Mouse (Mus musculus) neural tube, embryonic 15.5 days (tissue): ENCODE measurements around the gene Fam131b. TPM values are rescaled to one million over a fixed set of nuclear protein-coding genes. Genes with fewer than 3 reads are reported as not detected.

Source experiments
- ATAC-seq: fragments of 200-750 bp; cut with Nextera tagmentation; 2 replicates; pipeline ENCODE4 v1.8.0; 2017; ENCODE audit warnings: mild to moderate bottlenecking, moderate TSS enrichment, moderate library complexity; ENCODE audit not compliant: low FRiP score
- H3K27ac ChIP-seq: fragments of 300-500 bp; sonication (generic); replicated peaks from 2 replicates; pipeline ENCODE4 v1.5.1; 2015; ENCODE audit warnings: mild to moderate bottlenecking, inconsistent platforms
- H3K27me3 ChIP-seq: fragments of 300-500 bp; sonication (generic); replicated peaks from 2 replicates; pipeline ENCODE4 v1.6.1; 2015; ENCODE audit warnings: inconsistent platforms
- H3K36me3 ChIP-seq: fragments of 300-500 bp; sonication (generic); 2 replicates; pipeline ENCODE4 v1.6.1; 2015; ENCODE audit warnings: inconsistent platforms
- H3K4me1 ChIP-seq: fragments of 300-500 bp; sonication (generic); 2 replicates; pipeline ENCODE4 v1.6.1; 2015; ENCODE audit warnings: inconsistent platforms
- H3K4me2 ChIP-seq: fragments of 300-500 bp; sonication (generic); 2 replicates; pipeline ENCODE4 v1.6.1; 2015; ENCODE audit warnings: inconsistent platforms, mild to moderate bottlenecking, moderate library complexity
- H3K4me3 ChIP-seq: fragments of 300-500 bp; sonication (generic); replicated peaks from 2 replicates; pipeline ENCODE4 v1.5.1; 2015; ENCODE audit warnings: mild to moderate bottlenecking, inconsistent platforms
- H3K9ac ChIP-seq: fragments of 300-500 bp; sonication (generic); replicated peaks from 2 replicates; pipeline ENCODE4 v1.6.1; 2015; ENCODE audit warnings: mild to moderate bottlenecking, inconsistent platforms
- H3K9me3 ChIP-seq: fragments of 300-500 bp; sonication (generic); replicated peaks from 2 replicates; pipeline ENCODE4 v1.6.1; 2016; ENCODE audit warnings: inconsistent platforms
- WGBS: fragments of 180-500 bp; shearing (Covaris S2); methylation state at CpG from one replicate; pipeline ENCODE4 v1.1.7; 2015; ENCODE audit warnings: mixed read lengths; 5-methylcytosine and 5-hydroxymethylcytosine counted together
- polyA plus RNA-seq: library from polyadenylated mRNA; unstranded; fragments of >200 nt; fragmentation: Nextera tagmentation; extraction: Ambion mirVana; gene quantifications from 2 replicates; pipeline ENCODE4 v1.2.1, GENCODE M21; 2015

Fam131b gene
- polyA plus RNA-seq, 1 experiment from 2014 or later: 8.2 TPM

GRCm38 (mm10) chr6:42362974-42363373 is 38.5 kb upstream of the Fam131b start:
- H3K27ac ChIP-seq: no peak overlapping the region
- 0 out of 2 replicates have a peak, but pooled peaks cover 4% of the 10 kb centered on the region for H3K4me1 ChIP-seq
- no peak for ATAC-seq
- no peak overlapping the region for H3K9ac ChIP-seq
- no peak overlapping the region for H3K4me3 ChIP-seq
- H3K36me3 ChIP-seq: peaks cover 25% of the 10 kb centered on the region
- H3K4me2 ChIP-seq: no peak overlapping the region
- 63% methylated on average over 3 of the region's 3 CpGs for WGBS
- no peaks in the 10 kb centered on the region for H3K27me3 ChIP-seq
- H3K9me3 ChIP-seq: no peaks in the 10 kb centered on the region

DNA sequence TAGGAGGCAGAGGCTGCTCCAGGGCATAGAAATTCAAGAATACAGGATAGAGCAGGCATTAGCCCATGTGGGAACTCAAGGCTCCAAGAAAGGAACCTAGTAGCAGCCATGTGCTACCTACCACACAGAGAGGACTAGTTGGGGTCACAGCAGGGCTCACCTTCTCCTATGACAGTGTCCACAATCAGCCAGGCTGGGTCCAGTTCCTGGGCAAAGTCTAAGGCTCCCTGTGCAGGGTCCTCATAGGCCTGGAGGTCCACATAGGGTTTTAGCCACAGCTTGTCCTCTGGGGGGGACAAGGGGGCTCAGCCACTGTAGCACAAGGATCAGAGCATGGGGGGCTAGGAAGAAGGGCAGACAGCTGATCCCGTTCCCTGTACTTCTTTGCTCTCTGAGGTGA is 38.1 kb upstream of the Fam131b start:
- H3K9ac ChIP-seq: no peak overlapping the region
- H3K36me3 ChIP-seq: peaks cover 30% of the 10 kb centered on the region
- no peak overlapping the region for H3K4me2 ChIP-seq
- H3K4me3 ChIP-seq: no peak overlapping the region
- 86% methylated on average over 1 of the region's 1 CpGs for WGBS
- H3K4me1 ChIP-seq: 0 out of 2 replicates have a peak, but pooled peaks cover 4% of the 10 kb centered on the region
- no peaks in the 10 kb centered on the region for H3K27me3 ChIP-seq
- no peaks in the 10 kb centered on the region for H3K9me3 ChIP-seq
- H3K27ac ChIP-seq: no peak overlapping the region
- no peak for ATAC-seq

GRCm38 (mm10) chr6:42362074-42362473 is 37.6 kb upstream of the Fam131b start:
- no peaks in the 10 kb centered on the region for H3K9me3 ChIP-seq
- WGBS: 71% methylated on average over 1 of the region's 1 CpGs
- H3K4me1 ChIP-seq: 0 out of 2 replicates have a peak, but pooled peaks cover 4% of the 10 kb centered on the region
- no peak overlapping the region for H3K27ac ChIP-seq
- H3K4me3 ChIP-seq: no peak overlapping the region
- no peak for ATAC-seq
- H3K36me3 ChIP-seq: peaks cover 34% of the 10 kb centered on the region
- no peak overlapping the region for H3K9ac ChIP-seq
- no peaks in the 10 kb centered on the region for H3K27me3 ChIP-seq
- H3K4me2 ChIP-seq: no peak overlapping the region

DNA sequence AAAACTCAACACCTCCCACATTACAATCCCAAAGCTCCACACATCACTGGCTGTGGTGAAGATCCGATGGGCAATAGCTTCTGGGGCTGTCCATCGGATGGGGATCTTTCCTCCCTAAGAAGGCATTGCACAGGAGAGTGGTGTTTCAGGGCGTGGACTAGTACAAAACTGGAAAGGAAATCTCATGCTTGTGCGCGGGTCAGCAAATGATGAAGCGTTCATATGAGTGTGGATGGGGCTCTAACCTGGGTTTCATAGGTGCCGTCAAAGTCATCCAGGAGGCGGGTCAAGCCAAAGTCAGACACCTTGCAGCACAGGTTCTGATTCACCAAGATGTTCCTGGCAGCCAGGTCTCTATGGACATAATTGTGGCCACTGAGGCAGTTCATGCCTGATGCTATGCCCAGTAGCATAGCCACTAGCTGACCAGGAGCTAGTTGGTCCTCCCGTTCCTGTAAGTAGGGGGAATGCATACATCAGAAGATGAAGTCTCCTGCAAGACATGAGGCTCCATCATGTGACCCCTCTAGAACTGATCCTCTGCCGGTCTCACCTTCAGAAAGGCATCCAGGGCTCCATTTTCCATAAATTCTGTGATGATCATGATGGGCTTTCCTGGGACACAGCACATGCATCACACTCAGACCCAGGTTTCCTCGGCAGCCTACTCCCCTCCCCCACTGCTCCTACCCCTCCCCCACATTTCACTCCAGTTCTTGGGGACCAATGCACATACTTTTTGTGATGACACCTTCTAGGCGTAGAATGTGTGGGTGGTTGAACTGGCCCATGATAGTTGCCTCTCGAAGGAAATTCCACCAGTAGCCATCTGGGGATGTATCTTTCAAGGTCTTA is 36.8 kb upstream of the Fam131b start:
- H3K27me3 ChIP-seq: no peaks in the 10 kb centered on the region
- H3K27ac ChIP-seq: no peak overlapping the region
- no peak for ATAC-seq
- no peak overlapping the region for H3K4me3 ChIP-seq
- no peak overlapping the region for H3K4me2 ChIP-seq
- no peak overlapping the region for H3K9ac ChIP-seq
- H3K36me3 ChIP-seq: peaks cover 42% of the 10 kb centered on the region
- WGBS: 93% methylated on average over 13 of the region's 13 CpGs
- no peaks in the 10 kb centered on the region for H3K9me3 ChIP-seq
- 0 out of 2 replicates have a peak, but pooled peaks cover 4% of the 10 kb centered on the region for H3K4me1 ChIP-seq

DNA sequence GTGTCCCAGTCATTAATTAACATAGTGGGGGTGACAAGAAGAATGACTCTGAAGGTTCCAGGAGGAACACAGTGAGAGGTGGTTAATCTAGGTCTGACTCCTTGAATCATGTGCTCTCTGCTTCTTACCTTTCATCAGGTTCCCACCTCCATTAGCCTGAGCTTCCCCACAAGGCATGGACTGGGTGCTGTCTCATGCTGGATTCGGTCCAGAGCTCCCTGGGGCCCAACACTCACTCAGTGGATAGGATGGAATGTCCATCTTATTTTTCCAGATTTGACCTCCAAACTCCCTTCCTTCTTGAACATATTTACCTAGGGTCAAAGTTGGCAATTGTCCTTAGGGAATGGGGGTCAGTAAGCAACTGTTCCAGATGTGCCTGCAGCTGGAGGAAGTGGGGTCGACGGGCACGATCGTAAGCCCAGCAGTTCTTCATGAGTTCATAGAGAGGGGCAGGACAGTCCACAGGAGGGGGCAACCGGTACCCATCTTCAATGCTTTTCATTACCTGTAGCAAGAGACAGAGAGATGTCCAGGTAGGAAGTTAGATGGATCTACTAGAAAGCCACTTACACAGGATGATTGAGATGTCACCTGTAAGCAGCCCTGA is 35.9 kb upstream of the Fam131b start:
- no peak overlapping the region for H3K4me2 ChIP-seq
- H3K36me3 ChIP-seq: peaks cover 49% of the 10 kb centered on the region
- no peak for ATAC-seq
- H3K4me1 ChIP-seq: 0 out of 2 replicates have a peak, but pooled peaks cover 4% of the 10 kb centered on the region
- H3K9ac ChIP-seq: no peak overlapping the region
- H3K9me3 ChIP-seq: no peaks in the 10 kb centered on the region
- H3K4me3 ChIP-seq: no peak overlapping the region
- H3K27me3 ChIP-seq: no peaks in the 10 kb centered on the region
- WGBS: 95% methylated on average over 6 of the region's 6 CpGs
- H3K27ac ChIP-seq: no peak overlapping the region

DNA sequence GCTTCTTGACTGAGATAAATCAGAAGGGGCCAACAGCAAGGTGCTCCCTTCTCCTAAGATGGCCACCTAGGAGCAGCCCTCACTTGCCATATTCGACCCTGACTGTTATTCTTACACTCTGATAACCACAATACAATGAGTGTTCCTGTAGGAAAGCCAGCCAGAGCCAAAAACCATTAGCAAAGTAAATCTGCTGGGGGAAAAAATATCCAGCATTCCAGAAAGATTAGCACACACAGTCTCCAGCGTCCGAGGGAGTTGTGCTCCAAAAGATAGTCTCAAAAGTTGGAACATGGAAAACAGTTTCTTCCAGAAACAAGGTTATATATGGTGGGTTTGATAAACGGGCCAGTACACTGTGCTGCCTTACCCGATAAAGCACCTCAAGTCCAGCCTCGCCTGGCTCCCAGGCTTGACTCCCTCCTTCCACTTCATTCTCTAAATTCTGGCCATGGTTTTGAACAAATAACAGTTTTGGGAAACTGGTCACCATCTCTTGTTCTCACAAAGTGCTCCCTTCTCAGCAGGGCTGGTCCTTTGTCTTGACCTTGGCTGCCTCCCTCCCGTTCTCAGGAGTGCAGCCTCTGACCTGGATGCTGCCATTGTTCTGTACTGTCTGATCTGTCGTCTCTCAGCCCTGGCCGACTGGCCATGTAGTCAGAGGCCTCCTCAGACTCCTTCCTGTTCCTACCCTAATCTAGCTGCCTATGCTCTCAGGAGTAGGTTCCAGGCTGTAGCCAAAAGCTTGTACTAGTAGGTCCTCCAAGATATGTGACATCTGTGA is 35.1 kb upstream of the Fam131b start:
- Histone ChIP-seq H3K9me3 (no peaks in the 10 kb centered on the region), H3K4me1 (peaks cover 6% of the 10 kb centered on the region), H3K4me2 (no peak overlapping the region), H3K9ac (no peak overlapping the region), H3K36me3 (peaks cover 49% of the 10 kb centered on the region), H3K4me3 (no peak overlapping the region), H3K27ac (no peak overlapping the region), H3K27me3 (no peaks in the 10 kb centered on the region)
- WGBS: 74% methylated on average over 9 of the region's 9 CpGs
- ATAC-seq: no peak

GRCm38 (mm10) chr6:42358901-42359300 is 34.5 kb upstream of the Fam131b start:
- Histone ChIP-seq H3K4me3 (no peak overlapping the region), H3K4me1 (peaks cover 12% of the 10 kb centered on the region), H3K27me3 (no peaks in the 10 kb centered on the region), H3K4me2 (no peak overlapping the region), H3K9ac (no peak overlapping the region), H3K36me3 (peaks cover 49% of the 10 kb centered on the region), H3K9me3 (no peaks in the 10 kb centered on the region), H3K27ac (no peak overlapping the region)
- no peak for ATAC-seq
- WGBS: 92% methylated on average over 12 of the region's 12 CpGs

DNA sequence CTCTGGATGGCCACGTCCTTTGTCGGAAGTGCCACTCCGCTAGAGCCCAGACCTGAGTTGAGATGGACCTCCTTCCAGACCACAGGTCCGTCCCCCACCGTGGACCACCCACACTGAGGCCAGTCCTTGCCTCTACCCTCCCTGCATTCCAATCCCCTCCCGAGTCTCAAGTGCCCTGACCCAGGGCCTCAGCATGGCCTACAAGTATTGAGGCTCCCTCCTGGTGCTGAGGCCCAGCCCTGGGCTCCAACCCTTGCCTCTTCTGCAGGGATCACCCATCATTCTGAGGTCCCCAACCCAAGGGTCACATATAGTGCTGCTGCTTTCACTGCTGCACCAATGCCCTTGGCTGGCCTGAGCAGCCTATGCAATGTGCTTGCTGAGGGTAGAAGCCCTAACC is 33.5 kb upstream of the Fam131b start:
- Histone ChIP-seq H3K4me2 (no peak overlapping the region), H3K9me3 (no peaks in the 10 kb centered on the region), H3K27me3 (no peaks in the 10 kb centered on the region), H3K27ac (no peak overlapping the region), H3K4me1 (peaks cover 21% of the 10 kb centered on the region), H3K4me3 (no peak overlapping the region), H3K9ac (no peak overlapping the region), H3K36me3 (peaks cover 49% of the 10 kb centered on the region)
- WGBS: 39% methylated on average over 6 of the region's 6 CpGs
- no peak for ATAC-seq

- no peak overlapping the region for H3K27ac ChIP-seq
- no peak overlapping the region for H3K4me3 ChIP-seq
- peaks cover 25% of the 10 kb centered on the region for H3K4me1 ChIP-seq
- no peaks in the 10 kb centered on the region for H3K9me3 ChIP-seq
- no peak overlapping the region for H3K9ac ChIP-seq
- no peak for ATAC-seq
- 95% methylated on average over 5 of the region's 5 CpGs for WGBS
- no peaks in the 10 kb centered on the region for H3K27me3 ChIP-seq
- peaks cover 56% of the 10 kb centered on the region for H3K36me3 ChIP-seq
- no peak overlapping the region for H3K4me2 ChIP-seq
Observed at GRCm38 (mm10) chr6:42356913-42357312, 32.5 kb upstream of the Fam131b start.

- no peak overlapping the region for H3K27ac ChIP-seq
- peaks cover 34% of the 10 kb centered on the region for H3K4me1 ChIP-seq
- 91% methylated on average over 13 of the region's 13 CpGs for WGBS
- H3K36me3 ChIP-seq: peaks cover 60% of the 10 kb centered on the region
- no peak overlapping the region for H3K4me3 ChIP-seq
- no peak overlapping the region for H3K9ac ChIP-seq
- H3K27me3 ChIP-seq: no peaks in the 10 kb centered on the region
- ATAC-seq: no peak
- H3K9me3 ChIP-seq: no peaks in the 10 kb centered on the region
- H3K4me2 ChIP-seq: no peak overlapping the region
Observed at GRCm38 (mm10) chr6:42355794-42356600, 31.6 kb upstream of the Fam131b start.

GRCm38 (mm10) chr6:42355366-42355765 is 30.9 kb upstream of the Fam131b start:
- H3K9me3 ChIP-seq: no peaks in the 10 kb centered on the region
- no peak overlapping the region for H3K4me2 ChIP-seq
- no peak overlapping the region for H3K4me3 ChIP-seq
- no peak overlapping the region for H3K27ac ChIP-seq
- ATAC-seq: no peak
- H3K4me1 ChIP-seq: peaks cover 40% of the 10 kb centered on the region
- no peaks in the 10 kb centered on the region for H3K27me3 ChIP-seq
- no peak overlapping the region for H3K9ac ChIP-seq
- peaks cover 57% of the 10 kb centered on the region for H3K36me3 ChIP-seq
- 97% methylated on average over 6 of the region's 6 CpGs for WGBS
